Mouse (Mus musculus) MEL (cell line): ENCODE data around the gene Reg1.

Experiments used
- CTCF ChIP-seq, 3 experiments: IDR thresholded peaks in 2 of 3; conservative IDR thresholded peaks in 1 of 3; 2 replicates each; pipeline ENCODE4 v1.5.1; 2011 to 2012; ENCODE audit warnings: low read length in 3 of 3, low read depth in 2 of 3, mild to moderate bottlenecking in 2 of 3, improper control_type of control experiment in 1 of 3, inconsistent platforms in 1 of 3, mixed read lengths in 1 of 3, moderate library complexity in 1 of 3; ENCODE audit not compliant: control insufficient read depth in 1 of 3, insufficient read depth in 1 of 3, poor library complexity in 1 of 3, severe bottlenecking in 1 of 3
- E2F4 ChIP-seq: IDR thresholded peaks from 2 replicates; pipeline ENCODE4 v1.6.1; 2011; ENCODE audit warnings: low read depth, low read length, improper control_type of control experiment, borderline replicate concordance
- ELF1 ChIP-seq: IDR thresholded peaks from 2 replicates; pipeline ENCODE4 v1.6.1; 2014; ENCODE audit warnings: low read depth, mild to moderate bottlenecking, inconsistent platforms, low read length, improper control_type of control experiment, moderate library complexity
- EP300 ChIP-seq, 2 experiments: IDR thresholded peaks; 2 replicates each; pipeline ENCODE4 v1.6.1; 2011; ENCODE audit warnings: improper control_type of control experiment in 2 of 2, low read length in 2 of 2, low read depth in 1 of 2, mild to moderate bottlenecking in 1 of 2
- GABPA ChIP-seq: IDR thresholded peaks from 2 replicates; pipeline ENCODE4 v1.6.1; 2012; ENCODE audit warnings: low read depth, mild to moderate bottlenecking, inconsistent platforms, low read length, improper control_type of control experiment, moderate library complexity
- KAT2A ChIP-seq: conservative IDR thresholded peaks from 2 replicates; pipeline ENCODE4 v1.6.1; 2012; ENCODE audit warnings: low read depth, low read length, improper control_type of control experiment, inconsistent platforms
- MEF2A ChIP-seq: IDR thresholded peaks from 2 replicates; pipeline ENCODE4 v1.6.1; 2014; ENCODE audit warnings: low read depth, mild to moderate bottlenecking, inconsistent platforms, low read length, improper control_type of control experiment; ENCODE audit not compliant: poor library complexity, insufficient replicate concordance, severe bottlenecking; ENCODE audit errors: extremely low read depth
- MYC ChIP-seq: IDR thresholded peaks from 2 replicates; pipeline ENCODE4 v1.6.1; 2011; ENCODE audit warnings: low read depth, mild to moderate bottlenecking, low read length, improper control_type of control experiment, moderate library complexity
- NELFE ChIP-seq: IDR thresholded peaks from 2 replicates; pipeline ENCODE4 v1.6.1; 2011; ENCODE audit warnings: low read depth, low read length, improper control_type of control experiment
- NRF1 ChIP-seq: IDR thresholded peaks from 2 replicates; pipeline ENCODE4 v1.6.1; 2014; ENCODE audit warnings: low read depth, mild to moderate bottlenecking, inconsistent platforms, low read length, improper control_type of control experiment, moderate library complexity; ENCODE audit not compliant: poor library complexity, insufficient read depth, severe bottlenecking
- POLR2A ChIP-seq, 2 experiments: IDR thresholded peaks; 2 replicates each; pipeline ENCODE4 v1.6.1; 2011 to 2012; ENCODE audit warnings: low read length in 2 of 2, mild to moderate bottlenecking in 2 of 2, control low read depth in 1 of 2, improper control_type of control experiment in 1 of 2, low read depth in 1 of 2, moderate library complexity in 1 of 2; ENCODE audit not compliant: control insufficient read depth in 1 of 2, insufficient read depth in 1 of 2, poor library complexity in 1 of 2
- POLR2AphosphoS2 ChIP-seq: IDR thresholded peaks from 2 replicates; pipeline ENCODE4 v1.6.1; 2011; ENCODE audit warnings: low read length, improper control_type of control experiment
- RAD21 ChIP-seq: IDR thresholded peaks from 2 replicates; pipeline ENCODE4 v1.6.1; 2011; ENCODE audit warnings: mild to moderate bottlenecking, low read depth, low read length, improper control_type of control experiment
- TCF12 ChIP-seq: IDR thresholded peaks from 2 replicates; pipeline ENCODE4 v1.6.1; 2014; ENCODE audit warnings: low read depth, mild to moderate bottlenecking, inconsistent platforms, low read length, improper control_type of control experiment, moderate library complexity

GRCm38 (mm10) chr6:78452804-78453203 lies 30.3 kb downstream of the Reg1 start:
- TF ChIP-seq POLR2A (IDR thresholded peaks at IDR 0.05; ENCODE audit: control insufficient read depth in 1 of 2, insufficient read depth in 1 of 2, low read depth in 1 of 2, low read length in 2 of 2, poor library complexity in 1 of 2) (no peak), POLR2AphosphoS2 (no peak), CTCF (IDR thresholded peaks at IDR 0.05 in 2 of 3, conservative IDR thresholded peaks at IDR 0.05 in 1 of 3; ENCODE audit: control insufficient read depth in 1 of 3, insufficient read depth in 1 of 3, low read depth in 2 of 3, low read length in 3 of 3, poor library complexity in 1 of 3, severe bottlenecking in 1 of 3) (no peak), ELF1 (no peak), NELFE (no peak), RAD21 (no peak), MYC (no peak), GABPA (no peak), EP300 (IDR thresholded peaks at IDR 0.05; ENCODE audit: low read depth in 1 of 2, low read length in 2 of 2) (no peak), E2F4 (no peak), TCF12 (no peak), NRF1 (no peak), KAT2A (no peak), MEF2A (no peak)
